Mouse (Mus musculus) cerebellum, postnatal 25 days (tissue): ENCODE results near the gene Cbx3.
A peak's percentile ranks its signal among the peaks of the same experiment; 100 is the strongest.

Experiments used
- DNase-seq, 2 experiments: peaks; one replicate each; pipeline ENCODE4 v3.0.0; 2021; ENCODE audit warnings: mixed read lengths in 2 of 2

Gene Cbx3

GRCm38 (mm10) chr6:51525001-51525400, 54.8 kb downstream of the Cbx3 start:
- peak in 1 of 2 experiments; percentile 25 for DNase-seq

- DNase-seq = no peak
These were observed 59.3 kb downstream of the Cbx3 start for GRCm38 (mm10) chr6:51529457-51529856.
